Mouse (Mus musculus): ENCODE measurements around the gene Fam228a. TPM values are rescaled to one million over a fixed set of nuclear protein-coding genes. Genes with fewer than 3 reads are reported as not detected.
A peak's percentile ranks its signal among the peaks of the same experiment; 100 is the strongest.

Gene Fam228a
- polyA plus RNA-seq, 1 experiment from 2014 or later: 0.08 TPM

DNA sequence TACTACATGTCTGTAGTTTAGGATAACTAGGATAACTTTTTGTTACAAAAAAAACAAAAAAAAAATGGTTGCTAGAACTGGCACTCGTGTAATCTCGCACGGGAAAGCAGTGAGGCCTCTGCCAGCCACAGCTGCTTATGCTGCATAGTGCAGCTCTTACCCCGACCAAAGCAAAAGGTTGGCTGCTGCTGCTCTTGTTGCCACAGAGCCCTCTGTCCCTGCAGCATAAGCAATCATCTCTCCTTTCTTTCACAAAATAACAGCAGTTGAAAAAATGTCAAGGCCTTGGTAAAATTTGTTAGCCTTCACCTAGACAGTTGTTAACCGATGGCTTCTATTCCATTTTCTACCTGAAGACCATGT lies 72.6 kb downstream of the Fam228a start:
- Histone ChIP-seq H3K9ac (replicated peaks; ENCODE audit: low read depth) (no peak overlapping the region), H3K9me3 (ENCODE audit: low read length) (no peaks in the 10 kb centered on the region), H3K4me1 (ENCODE audit: insufficient read depth, low read depth, low read length) (no peaks in the 10 kb centered on the region), H3K4me2 (replicated peaks; ENCODE audit: low read depth, low read length) (no peak overlapping the region), H3K27ac (ENCODE audit: low read length) (no peak overlapping the region), H3K4me3 (ENCODE audit: low read depth, low read length) (no peak overlapping the region), H3K27me3 (replicated peaks; ENCODE audit: insufficient read depth, low read length) (no peaks in the 10 kb centered on the region), H3K36me3 (ENCODE audit: insufficient read depth, low read length) (peaks cover 21% of the 10 kb centered on the region)
- 80% methylated on average over 5 of the region's 5 CpGs for WGBS
- DNase-seq (ENCODE audit: low spot score): no peak
- TF ChIP-seq EP300 (IDR thresholded peaks at IDR 0.05) (no peak), CTCF (IDR thresholded peaks at IDR 0.05) (no peak)
- no peak for ATAC-seq

DNA sequence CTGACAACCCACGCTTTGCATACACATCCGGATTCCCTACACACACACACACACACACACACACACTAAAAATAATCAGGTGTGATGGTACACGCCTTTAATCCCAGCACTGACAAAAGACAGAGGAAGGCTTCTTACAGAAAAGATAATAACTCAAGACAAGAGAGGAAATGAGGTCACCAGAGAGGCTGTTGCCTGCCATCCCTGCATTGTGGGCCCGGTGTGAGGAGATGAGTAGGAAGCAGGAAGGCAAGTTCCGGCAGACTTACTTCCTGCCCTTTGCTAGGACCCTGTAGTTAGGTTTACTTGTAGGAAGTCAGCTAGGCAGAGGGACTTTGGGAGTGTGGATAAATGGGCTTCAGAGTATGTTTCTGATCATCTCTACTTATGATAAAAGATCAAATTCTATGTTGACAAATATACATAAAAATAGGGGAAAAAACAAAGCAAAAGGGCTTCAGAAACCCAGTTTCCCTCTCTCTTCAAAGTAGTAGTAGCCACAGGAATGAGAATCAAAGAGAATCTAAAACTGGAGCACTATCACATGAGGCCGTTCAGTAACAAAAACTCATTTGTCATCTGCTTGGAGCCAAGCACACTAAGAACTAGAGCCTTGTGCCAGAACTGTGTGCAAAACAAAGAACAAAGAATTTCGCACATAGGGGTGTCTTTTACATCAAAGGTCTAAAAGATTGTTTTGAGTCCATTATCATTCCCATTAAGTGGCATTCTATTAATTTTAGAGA lies 73.1 kb downstream of the Fam228a start:
- DNase-seq (ENCODE audit: low spot score) (no peak), ATAC-seq (peak; percentile 55)
- Histone ChIP-seq H3K4me2 (replicated peaks; ENCODE audit: low read depth, low read length) (no peak overlapping the region), H3K4me3 (ENCODE audit: low read depth, low read length) (no peak overlapping the region), H3K9me3 (ENCODE audit: low read length) (no peaks in the 10 kb centered on the region), H3K36me3 (ENCODE audit: insufficient read depth, low read length) (peaks cover 21% of the 10 kb centered on the region), H3K9ac (replicated peaks; ENCODE audit: low read depth) (no peak overlapping the region), H3K4me1 (ENCODE audit: insufficient read depth, low read depth, low read length) (no peaks in the 10 kb centered on the region), H3K27ac (ENCODE audit: low read length) (no peak overlapping the region), H3K27me3 (replicated peaks; ENCODE audit: insufficient read depth, low read length) (no peaks in the 10 kb centered on the region)
- TF ChIP-seq CTCF (IDR thresholded peaks at IDR 0.05) (no peak), EP300 (IDR thresholded peaks at IDR 0.05) (no peak)
- 48% methylated on average over 7 of the region's 7 CpGs for WGBS

Other genes with a start within 250 kb of the Fam228a start
- gene Itsn2, start 145.8 kb downstream of the Fam228a start, polyA plus RNA-seq (2015; fragmentation: Nextera tagmentation; extraction: Ambion mirVana): 37.1 and 41.1 TPM in 2 replicates
- not detected in 2 replicates for gene Gm3625, start 145.5 kb downstream of the Fam228a start, polyA plus RNA-seq (2015; fragmentation: Nextera tagmentation; extraction: Ambion mirVana)
- gene Pfn4, start 30.6 kb upstream of the Fam228a start, polyA plus RNA-seq (2015; fragmentation: Nextera tagmentation; extraction: Ambion mirVana): 1.1 and 1.3 TPM in 2 replicates
- gene Fam228b, start 30.8 kb upstream of the Fam228a start, polyA plus RNA-seq (2015; fragmentation: Nextera tagmentation; extraction: Ambion mirVana): 1.1 and 1.2 TPM in 2 replicates
- 183 and 204 TPM in 2 replicates for gene Sf3b6, start 79.1 kb upstream of the Fam228a start, polyA plus RNA-seq (2015; fragmentation: Nextera tagmentation; extraction: Ambion mirVana)
- gene Fkbp1b, start 103.2 kb upstream of the Fam228a start, polyA plus RNA-seq (2015; fragmentation: Nextera tagmentation; extraction: Ambion mirVana): 13.7 and 15.3 TPM in 2 replicates
- 11.1 and 11.8 TPM in 2 replicates for gene Wdcp, start 104.9 kb upstream of the Fam228a start, polyA plus RNA-seq (2015; fragmentation: Nextera tagmentation; extraction: Ambion mirVana)
- gene Mfsd2b, start 135.9 kb upstream of the Fam228a start, polyA plus RNA-seq (2015; fragmentation: Nextera tagmentation; extraction: Ambion mirVana): 2.5 TPM in 2 replicates
- gene Ubxn2a, start 169.3 kb upstream of the Fam228a start, polyA plus RNA-seq (2015; fragmentation: Nextera tagmentation; extraction: Ambion mirVana): 30.9 and 32.6 TPM in 2 replicates
- gene Atad2b, start 178.9 kb upstream of the Fam228a start, polyA plus RNA-seq (2015; fragmentation: Nextera tagmentation; extraction: Ambion mirVana): 8.2 and 8.8 TPM in 2 replicates